Mouse (Mus musculus) small intestine, adult 2 months (tissue): Measurements from ENCODE around the gene Slc25a17. TPM values are rescaled to one million over a fixed set of nuclear protein-coding genes. Genes with fewer than 3 reads are reported as not detected.

ENCODE experiments used
- H3K27ac ChIP-seq: fragments of 200-500 bp; 2 replicates; pipeline ENCODE4 v1.5.1; 2012; ENCODE audit warnings: low read depth, low read length, control low read depth, inconsistent platforms; ENCODE audit not compliant: insufficient read depth
- H3K27me3 ChIP-seq: fragments of 200-500 bp; 2 replicates; pipeline ENCODE4 v1.6.1; 2012; ENCODE audit warnings: mild to moderate bottlenecking, moderate library complexity, low read length, inconsistent platforms; ENCODE audit not compliant: control insufficient read depth, insufficient read depth
- H3K36me3 ChIP-seq: fragments of 200-500 bp; 2 replicates; pipeline ENCODE4 v1.6.1; 2012; ENCODE audit warnings: mild to moderate bottlenecking, low read length, control low read depth, inconsistent platforms; ENCODE audit not compliant: control insufficient read depth, insufficient read depth
- H3K4me1 ChIP-seq: fragments of 200-500 bp; 2 replicates; pipeline ENCODE4 v1.6.1; 2012; ENCODE audit warnings: low read length, inconsistent platforms, mixed read lengths; ENCODE audit not compliant: control insufficient read depth, insufficient read depth, insufficient read length
- H3K4me3 ChIP-seq: fragments of 200-500 bp; 2 replicates; pipeline ENCODE4 v1.5.1; 2012; ENCODE audit warnings: low read depth, mild to moderate bottlenecking, control low read depth, inconsistent platforms, low read length, moderate library complexity
- CTCF ChIP-seq: fragments of 200-500 bp; IDR thresholded peaks from 2 replicates; pipeline ENCODE4 v1.5.1; 2012; ENCODE audit warnings: low read depth, mild to moderate bottlenecking, control low read depth, inconsistent platforms, low read length, moderate library complexity, mixed read lengths; ENCODE audit not compliant: insufficient replicate concordance, insufficient read length; ENCODE audit errors: extremely low read depth
- POLR2A ChIP-seq: fragments of 200-500 bp; IDR thresholded peaks from 2 replicates; pipeline ENCODE4 v1.6.1; 2012; ENCODE audit warnings: low read depth, mild to moderate bottlenecking, control low read depth, inconsistent platforms, low read length, moderate library complexity
- WGBS: fragments of 180-500 bp; shearing (Covaris S2); methylation state at CpG from one replicate; pipeline ENCODE4 v1.1.7; 2018; 5-methylcytosine and 5-hydroxymethylcytosine counted together
- polyA plus RNA-seq: library from polyadenylated mRNA; depleted of rRNA; stranded (reverse); fragments of >200 nt; gene quantifications from 2 replicates; pipeline ENCODE4 v1.2.3, GENCODE M21; 2012

Slc25a17 gene
- polyA plus RNA-seq, 1 experiment: 8.8 TPM

GRCm38 (mm10) chr15:81356946-81357345 is 3.7 kb downstream of the Slc25a17 start:
- Histone ChIP-seq H3K27ac (no peak overlapping the region), H3K27me3 (peaks cover 3% of the 10 kb centered on the region; the same call in 1 of the 2 replicates), H3K4me3 (no peak overlapping the region), H3K36me3 (no peaks in the 10 kb centered on the region), H3K4me1 (peaks cover 6% of the 10 kb centered on the region; the same call in 1 of the 2 replicates)
- TF ChIP-seq POLR2A: no peak
- no peak for TF ChIP-seq CTCF
- WGBS: 40% methylated on average over 5 of the region's 5 CpGs

DNA sequence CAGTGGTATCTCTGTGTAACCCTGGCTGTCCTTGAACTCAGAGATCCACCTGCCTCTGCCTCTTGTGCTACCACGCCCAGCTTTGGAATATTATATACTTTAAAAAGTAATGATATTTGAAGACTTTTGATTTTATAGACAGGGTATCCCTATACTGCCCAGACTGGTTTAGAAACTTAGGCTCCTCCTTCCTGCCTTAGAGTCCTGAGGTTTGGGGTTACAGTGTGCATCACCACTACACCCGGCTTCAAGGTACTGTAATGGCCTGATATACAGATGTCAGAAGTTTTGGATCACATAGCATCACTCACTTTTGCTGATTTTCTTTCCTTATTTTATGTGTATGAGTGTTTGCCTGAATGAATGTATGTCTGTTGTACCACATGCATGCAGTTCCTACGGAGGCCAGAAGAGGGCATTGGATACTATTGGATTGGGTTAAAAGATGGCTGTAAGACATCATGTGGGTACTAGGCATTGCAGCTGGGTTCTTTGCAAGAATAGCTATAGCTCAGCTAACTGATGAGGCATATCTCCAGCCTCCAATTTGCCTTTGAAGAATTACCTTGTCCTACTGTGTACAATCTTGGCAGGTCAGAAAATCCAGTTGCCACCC is 5.4 kb downstream of the Slc25a17 start:
- H3K36me3 ChIP-seq: no peaks in the 10 kb centered on the region
- H3K4me1 ChIP-seq: peaks cover 5% of the 10 kb centered on the region; the same call in 1 of the 2 replicates
- WGBS: 65% methylated on average over 3 of the region's 3 CpGs
- H3K27me3 ChIP-seq: peaks cover 3% of the 10 kb centered on the region; the same call in 1 of the 2 replicates
- H3K4me3 ChIP-seq: no peak overlapping the region
- TF ChIP-seq CTCF: no peak
- no peak for TF ChIP-seq POLR2A
- no peak overlapping the region for H3K27ac ChIP-seq

- no peaks in the 10 kb centered on the region for H3K36me3 ChIP-seq
- 53% methylated on average over 1 of the region's 1 CpGs for WGBS
- H3K27ac ChIP-seq: no peak overlapping the region
- H3K4me3 ChIP-seq: no peak overlapping the region
- H3K27me3 ChIP-seq: peaks cover 3% of the 10 kb centered on the region; the same call in 1 of the 2 replicates
- TF ChIP-seq POLR2A: no peak
- TF ChIP-seq CTCF: peak; percentile 27; the same call in 1 of the 2 replicates
- H3K4me1 ChIP-seq: peaks cover 3% of the 10 kb centered on the region; the same call in 1 of the 2 replicates
Observed at GRCm38 (mm10) chr15:81352638-81353037, 8.0 kb downstream of the Slc25a17 start.

GRCm38 (mm10) chr15:81350401-81350800 is 10.2 kb downstream of the Slc25a17 start:
- Histone ChIP-seq H3K36me3 (no peaks in the 10 kb centered on the region), H3K27ac (no peak overlapping the region), H3K4me1 (no peaks in the 10 kb centered on the region), H3K27me3 (no peaks in the 10 kb centered on the region), H3K4me3 (no peak overlapping the region)
- no peak for TF ChIP-seq POLR2A
- no peak for TF ChIP-seq CTCF
- WGBS: 81% methylated on average over 1 of the region's 1 CpGs

DNA sequence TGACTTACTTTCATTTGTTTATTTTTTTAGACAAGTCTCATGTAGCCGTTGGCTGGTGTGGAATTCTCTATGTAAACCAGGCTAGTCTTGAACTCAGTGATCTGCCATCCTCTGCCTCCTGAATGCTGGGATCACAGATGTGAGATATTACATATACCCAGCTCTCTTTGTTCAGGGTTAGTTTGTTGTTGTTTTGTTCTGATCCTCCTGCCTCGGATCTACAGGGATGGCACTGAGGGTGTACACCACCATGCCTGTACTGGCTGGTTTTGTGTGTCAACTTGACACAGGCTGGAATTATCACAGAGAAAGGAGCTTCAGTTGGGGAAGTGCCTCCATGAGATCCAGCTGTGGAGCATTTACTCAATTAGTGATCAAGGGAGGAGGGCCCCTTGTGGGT is 12.2 kb downstream of the Slc25a17 start:
- H3K4me1 ChIP-seq: no peaks in the 10 kb centered on the region
- peaks cover 3% of the 10 kb centered on the region; the same call in 1 of the 2 replicates for H3K36me3 ChIP-seq
- no peaks in the 10 kb centered on the region for H3K27me3 ChIP-seq
- H3K27ac ChIP-seq: no peak overlapping the region
- H3K4me3 ChIP-seq: no peak overlapping the region
- WGBS: 71% methylated on average over 2 of the region's 2 CpGs
- TF ChIP-seq POLR2A (no peak), CTCF (no peak)

DNA sequence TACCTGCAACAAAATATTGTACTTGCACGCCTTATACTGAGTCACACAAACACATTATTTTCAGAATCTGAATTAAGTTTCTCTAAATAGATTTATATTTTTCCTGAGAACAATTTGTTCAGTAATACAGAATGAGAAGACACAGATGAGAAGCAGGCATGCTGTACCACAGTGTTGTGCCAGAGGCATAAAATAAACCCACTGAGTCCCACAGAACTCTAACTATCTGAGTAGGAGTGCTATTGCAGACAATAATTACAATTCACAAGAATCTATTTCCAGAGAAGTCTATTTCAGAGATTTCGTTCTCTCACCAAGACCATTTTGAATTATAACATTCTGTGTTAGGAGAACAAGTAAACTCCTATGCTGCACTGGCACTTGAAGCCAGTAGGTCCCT is 13.1 kb downstream of the Slc25a17 start:
- WGBS: 94% methylated on average over 2 of the region's 2 CpGs
- no peak overlapping the region for H3K4me3 ChIP-seq
- peaks cover 9% of the 10 kb centered on the region; the same call in 1 of the 2 replicates for H3K36me3 ChIP-seq
- no peaks in the 10 kb centered on the region for H3K4me1 ChIP-seq
- no peak for TF ChIP-seq POLR2A
- no peak for TF ChIP-seq CTCF
- no peak overlapping the region for H3K27ac ChIP-seq
- H3K27me3 ChIP-seq: no peaks in the 10 kb centered on the region

DNA sequence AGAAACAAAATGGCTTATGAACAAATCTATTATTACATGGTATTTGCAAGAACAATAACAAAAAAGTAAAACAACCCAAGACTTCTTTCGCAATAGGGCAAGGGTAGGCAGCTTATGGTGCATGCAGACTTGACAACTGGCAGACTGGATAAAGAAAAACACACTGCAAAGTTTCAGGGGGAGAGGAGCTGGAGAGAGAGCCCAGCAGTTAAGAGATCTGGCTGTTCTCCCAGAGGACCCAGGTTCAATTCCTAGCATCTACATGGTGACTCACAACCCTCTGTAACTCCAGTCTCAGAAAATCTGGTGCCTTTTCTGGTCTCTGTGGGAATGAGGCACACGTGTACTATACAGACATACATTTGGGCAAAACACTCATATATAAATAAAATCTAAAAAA is 19.2 kb downstream of the Slc25a17 start:
- H3K4me1 ChIP-seq: no peaks in the 10 kb centered on the region
- 92% methylated on average over 2 of the region's 2 CpGs for WGBS

More for the DNA sequence above, 19.2 kb downstream of the Slc25a17 start:
- no peak for TF ChIP-seq CTCF
- TF ChIP-seq POLR2A: no peak
- Histone ChIP-seq H3K27ac (no peak overlapping the region), H3K27me3 (no peaks in the 10 kb centered on the region), H3K4me3 (no peak overlapping the region), H3K36me3 (peaks cover 27% of the 10 kb centered on the region)
